Mouse (Mus musculus): Measurements from ENCODE around the gene Cpe.

Cpe gene

GRCm38 (mm10) chr8:64692651-64693201 lies at the start of gene Cpe:
TSS of gene Cpe (minus strand) at chr8:64693054.
- peak in 1 of 2 experiments; percentile 3 for DNase-seq

DNA sequence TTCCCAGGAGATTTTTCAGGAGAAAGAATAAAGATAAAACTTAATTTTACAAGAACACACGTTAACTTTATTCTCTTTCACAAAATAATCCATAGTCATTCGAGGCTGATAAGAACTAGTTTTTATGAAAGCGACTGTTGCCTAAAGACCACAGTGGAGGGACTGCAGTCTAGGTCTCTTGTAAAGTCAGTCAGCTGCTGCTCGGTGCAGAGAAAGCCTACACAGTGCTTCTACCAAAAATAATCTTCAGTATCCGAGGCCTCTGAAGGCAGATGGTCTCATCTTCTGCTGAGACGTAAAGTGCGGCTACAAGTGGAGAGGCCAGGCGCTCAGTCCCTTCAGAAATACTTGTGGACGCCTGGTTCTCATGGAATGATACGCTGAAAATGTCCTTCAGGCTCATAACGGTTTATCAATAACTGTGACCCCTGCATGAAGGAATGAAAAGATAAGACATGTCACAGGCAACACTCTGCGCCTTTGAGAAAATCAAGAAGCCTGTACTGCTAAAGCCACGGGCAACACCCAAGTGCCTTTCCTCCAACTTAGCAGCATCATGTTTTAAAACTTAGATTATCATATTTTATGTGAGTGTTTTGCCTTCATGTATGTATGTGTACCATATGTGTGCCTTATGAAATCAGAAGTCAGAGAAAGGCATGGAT lies 47.8 kb upstream of the Cpe start:
- DNase-seq, result no peak

GRCm38 (mm10) chr8:64738916-64739315 lies 46.1 kb upstream of the Cpe start:
- DNase-seq, result no peak

DNA sequence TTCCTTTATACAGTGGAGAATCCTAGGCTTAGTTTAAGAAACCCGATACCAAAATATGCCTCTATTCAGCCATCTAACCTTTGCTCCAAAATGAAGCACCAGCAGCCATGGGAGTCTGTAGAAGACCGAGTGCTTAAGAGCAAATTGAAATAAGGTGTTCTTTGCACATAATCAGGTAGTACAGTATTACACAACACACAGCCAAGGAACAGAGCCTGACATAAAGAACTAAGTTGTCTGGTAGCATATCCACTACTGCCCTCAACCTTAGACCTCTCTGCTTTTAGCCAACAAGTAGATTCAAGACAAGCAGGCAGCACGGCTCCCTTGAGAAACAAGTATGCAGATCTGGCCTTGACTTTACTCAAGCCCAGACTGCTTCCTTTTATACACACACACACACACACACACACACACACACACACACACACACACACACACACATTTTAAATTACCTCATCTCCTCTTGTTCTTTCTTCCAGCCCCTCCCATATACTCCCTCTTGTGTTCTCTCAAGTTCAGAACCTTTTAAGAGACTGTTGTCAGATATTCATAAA lies 44.0 kb upstream of the Cpe start:
- no peak for DNase-seq

DNA sequence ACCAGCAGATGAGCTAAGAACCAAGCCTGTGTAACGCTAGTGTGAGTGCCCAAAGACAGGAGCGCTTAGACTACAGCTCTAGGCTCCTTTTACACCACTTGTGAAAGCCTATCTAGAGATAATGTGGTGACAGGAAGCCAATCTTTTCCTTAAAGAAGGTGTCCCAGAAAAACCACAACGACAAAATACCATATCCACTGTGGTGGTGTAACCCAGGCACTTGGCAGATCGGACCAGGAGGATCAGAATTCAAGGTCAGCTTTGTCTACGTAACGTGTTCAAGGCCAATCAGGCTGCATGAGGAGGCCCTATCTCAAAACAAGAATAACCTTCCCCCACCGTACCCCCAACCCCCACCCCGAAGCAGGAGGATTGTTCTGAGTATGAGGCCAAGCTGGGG lies 42.3 kb upstream of the Cpe start:
- DNase-seq, result no peak

- peak; percentile 97 to 98 for DNase-seq
These were observed 40.6 kb upstream of the Cpe start, which contains the start of gene Msmo1 for GRCm38 (mm10) chr8:64733271-64733943. TSS of gene Msmo1 (minus strand) at chr8:64733792.

DNA sequence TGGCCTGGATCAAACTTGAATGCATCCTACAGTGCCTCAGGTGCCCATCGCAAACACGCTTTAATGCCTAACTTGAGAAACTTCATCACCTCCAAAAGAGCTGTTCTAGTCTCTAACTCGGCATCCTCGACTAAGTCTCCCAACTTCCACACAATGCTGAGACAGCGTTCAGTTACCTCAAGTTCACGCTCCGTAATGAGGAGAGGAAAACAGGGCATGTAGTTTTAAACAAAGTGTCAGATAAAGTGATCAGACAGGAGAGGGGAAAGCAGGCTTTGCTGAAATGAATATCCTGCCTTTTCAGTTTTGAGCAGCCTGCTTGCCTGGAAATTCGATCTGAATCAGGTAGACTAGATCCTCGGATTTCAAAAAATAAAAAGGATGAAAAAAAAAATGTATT lies 39.7 kb upstream of the Cpe start:
- no peak for DNase-seq

DNA sequence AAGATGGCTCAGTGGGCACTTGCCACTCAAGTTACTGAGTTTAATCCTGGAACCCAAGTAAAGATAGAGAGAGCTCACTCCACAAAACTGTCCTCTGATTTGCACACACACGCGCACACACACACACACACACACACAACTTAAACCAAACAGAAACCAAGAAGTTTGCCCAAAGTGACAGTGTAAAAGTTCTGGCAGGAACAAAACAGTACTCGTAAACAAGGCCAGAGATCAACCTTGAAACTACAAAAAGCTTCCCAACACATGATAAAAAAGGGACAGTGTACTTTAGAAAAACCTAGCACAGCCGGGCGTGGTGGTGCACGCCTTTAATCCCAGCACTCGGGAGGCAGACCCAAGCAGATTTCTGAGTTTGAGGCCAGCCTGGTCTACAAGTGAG lies 35.3 kb upstream of the Cpe start:
- no peak for DNase-seq

GRCm38 (mm10) chr8:64726190-64726695 lies 33.4 kb upstream of the Cpe start:
- DNase-seq, result no peak

GRCm38 (mm10) chr8:64723206-64723605 lies 30.4 kb upstream of the Cpe start:
- no peak for DNase-seq

- DNase-seq, result no peak
These were observed 25.0 kb upstream of the Cpe start for GRCm38 (mm10) chr8:64717868-64718267.

GRCm38 (mm10) chr8:64712499-64712898 lies 19.6 kb upstream of the Cpe start:
- no peak for DNase-seq

GRCm38 (mm10) chr8:64711544-64711943 lies 18.7 kb upstream of the Cpe start:
- DNase-seq, result no peak

- no peak for DNase-seq
These were observed 14.6 kb upstream of the Cpe start for GRCm38 (mm10) chr8:64707481-64707880.

GRCm38 (mm10) chr8:64703191-64703590 lies 10.3 kb upstream of the Cpe start:
- DNase-seq, result no peak

DNA sequence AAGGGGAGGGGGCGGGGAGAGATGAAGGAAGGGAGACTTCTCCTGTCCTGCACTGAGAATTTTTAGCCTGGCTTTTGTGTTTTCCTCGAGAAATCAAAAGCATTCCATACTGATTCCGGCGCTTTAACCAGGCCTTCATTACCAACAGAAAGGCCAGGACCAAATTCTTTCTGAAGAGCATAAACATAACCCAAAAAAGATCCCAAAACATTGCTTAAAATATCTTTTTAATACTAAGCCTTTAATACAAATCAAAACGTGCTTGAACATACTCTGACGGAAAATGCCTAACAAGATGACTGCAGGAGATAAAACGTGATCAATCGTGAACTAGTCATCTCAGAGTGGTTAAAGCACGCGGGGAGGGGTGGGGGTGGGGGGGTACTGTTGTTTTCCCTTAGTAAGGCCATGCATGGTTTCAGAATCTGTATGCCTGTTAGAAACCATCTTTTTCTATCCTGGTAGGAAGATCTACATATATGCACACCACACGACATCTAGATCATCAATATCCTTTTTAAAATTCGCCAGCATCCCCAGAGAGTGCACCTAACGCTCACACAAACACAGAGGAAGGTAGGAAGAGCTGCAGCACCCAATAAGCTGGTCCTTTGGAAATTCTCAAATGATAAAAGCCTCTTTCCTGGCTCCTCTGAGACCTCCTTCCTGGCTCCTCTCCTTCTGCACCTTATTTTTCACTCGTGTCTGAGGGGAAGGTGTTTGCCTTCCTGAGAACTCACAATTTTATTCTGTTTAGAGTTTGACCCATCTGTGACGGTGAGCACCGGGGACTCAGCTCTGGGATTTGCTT lies 1.1 kb downstream of the Cpe start:
- no peak for DNase-seq

- DNase-seq, result no peak
These were observed 2.0 kb downstream of the Cpe start for GRCm38 (mm10) chr8:64690845-64691244.

GRCm38 (mm10) chr8:64690306-64690705 lies 2.5 kb downstream of the Cpe start:
- DNase-seq, result no peak

- DNase-seq, result no peak
These were observed 4.1 kb downstream of the Cpe start for GRCm38 (mm10) chr8:64688741-64689140.

GRCm38 (mm10) chr8:64688161-64688560 lies 4.7 kb downstream of the Cpe start:
- DNase-seq, result no peak

- DNase-seq, result no peak
These were observed 10.4 kb downstream of the Cpe start for GRCm38 (mm10) chr8:64682501-64682900.

DNA sequence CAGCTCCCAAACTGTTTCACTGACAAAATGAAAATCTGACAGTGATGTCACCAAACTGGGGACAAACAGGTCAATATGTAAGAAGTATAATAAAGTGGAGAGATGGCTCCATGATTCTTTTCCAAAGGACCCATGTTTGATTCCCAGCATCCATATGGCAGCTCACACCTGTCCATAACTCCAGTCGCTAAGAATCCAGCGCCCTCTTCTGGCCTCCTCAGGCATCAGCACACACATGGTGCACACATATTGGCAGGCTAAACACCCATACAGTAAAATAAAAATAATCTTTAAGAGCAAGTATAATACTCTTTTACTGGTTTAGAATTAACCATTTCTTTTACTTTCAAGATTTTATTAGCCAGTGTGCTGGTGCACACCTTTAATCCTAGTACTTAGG lies 16.5 kb downstream of the Cpe start:
- DNase-seq, result no peak

All from thymus, adult 18-20 months (tissue).